Mouse (Mus musculus) thymus, adult 2 months (tissue): ENCODE data around the gene Slc7a4. TPM values are rescaled to one million over a fixed set of nuclear protein-coding genes. Genes with fewer than 3 reads are reported as not detected.

Experiments used
- DNase-seq: peaks from one replicate; pipeline ENCODE4 v3.0.0; 2021
- H3K27ac ChIP-seq: fragments of 200-500 bp; 2 replicates; pipeline ENCODE4 v1.5.1; 2012; ENCODE audit warnings: low read length, control low read depth; ENCODE audit not compliant: control insufficient read depth, insufficient read depth
- H3K27me3 ChIP-seq: fragments of 200-500 bp; 2 replicates; pipeline ENCODE4 v1.6.1; 2012; ENCODE audit warnings: mild to moderate bottlenecking, low read length, moderate library complexity, mixed read lengths; ENCODE audit not compliant: control insufficient read depth, insufficient read depth
- H3K36me3 ChIP-seq: fragments of 200-500 bp; 2 replicates; pipeline ENCODE4 v1.6.1; 2012; ENCODE audit warnings: mild to moderate bottlenecking, low read length, moderate library complexity; ENCODE audit not compliant: control insufficient read depth, insufficient read depth
- H3K4me1 ChIP-seq: fragments of 200-500 bp; replicated peaks from 2 replicates; pipeline ENCODE4 v1.6.1; 2012; ENCODE audit warnings: low read length; ENCODE audit not compliant: control insufficient read depth, insufficient read depth
- H3K4me3 ChIP-seq: fragments of 200-500 bp; 2 replicates; pipeline ENCODE4 v1.5.1; 2012; ENCODE audit warnings: mild to moderate bottlenecking, low read length, control low read depth, moderate library complexity; ENCODE audit not compliant: control insufficient read depth, insufficient read depth
- CTCF ChIP-seq: fragments of 200-500 bp; IDR thresholded peaks from 2 replicates; pipeline ENCODE4 v1.5.1; 2012; ENCODE audit warnings: mild to moderate bottlenecking, control low read depth, low read length, moderate library complexity, borderline replicate concordance; ENCODE audit not compliant: control insufficient read depth, poor library complexity, insufficient read depth; ENCODE audit errors: extremely low read depth
- POLR2A ChIP-seq: fragments of 200-500 bp; IDR thresholded peaks from 2 replicates; pipeline ENCODE4 v1.6.1; 2012; ENCODE audit warnings: mild to moderate bottlenecking, low read length, control low read depth, moderate library complexity; ENCODE audit not compliant: control insufficient read depth, poor library complexity, insufficient read depth; ENCODE audit errors: extremely low read depth
- WGBS: fragments of 180-500 bp; shearing (Covaris S2); methylation state at CpG from one replicate; pipeline ENCODE4 v1.1.7; 2018; 5-methylcytosine and 5-hydroxymethylcytosine counted together
- polyA plus RNA-seq: library from polyadenylated mRNA; depleted of rRNA; stranded (reverse); fragments of >200 nt; gene quantifications from 2 replicates; pipeline ENCODE4 v1.2.3, GENCODE M21; 2012

Gene Slc7a4
- polyA plus RNA-seq, 1 experiment: 6.5 TPM

DNA sequence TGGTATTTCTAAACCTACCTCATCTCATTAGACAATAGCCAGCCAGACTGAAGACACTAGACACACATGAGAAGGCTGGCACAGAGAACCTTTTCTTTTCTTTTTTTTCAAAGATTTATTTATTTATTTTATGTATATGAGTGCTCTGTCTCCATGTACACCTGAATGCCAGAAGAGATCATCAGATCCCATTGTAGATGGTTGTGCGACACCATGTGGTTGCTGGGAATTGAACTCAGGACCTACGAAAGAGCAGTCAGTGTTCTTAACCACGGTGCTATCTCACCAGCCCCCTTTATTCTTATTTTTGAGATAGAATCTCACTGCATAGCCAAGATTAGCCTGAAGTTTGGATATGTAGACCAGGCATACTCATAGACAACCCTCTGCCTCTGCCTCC is 46.4 kb downstream of the Slc7a4 start:
- H3K4me1 ChIP-seq: peaks cover 2% of the 10 kb centered on the region
- H3K27me3 ChIP-seq: no peaks in the 10 kb centered on the region
- H3K27ac ChIP-seq: no peak overlapping the region
- WGBS: 95% methylated on average over 3 of the region's 3 CpGs
- no peak overlapping the region for H3K4me3 ChIP-seq
- no peak for TF ChIP-seq CTCF
- no peak for TF ChIP-seq POLR2A
- H3K36me3 ChIP-seq: no peaks in the 10 kb centered on the region
- DNase-seq: peak; percentile 29

GRCm38 (mm10) chr16:17532676-17533329 is 50.2 kb downstream of the Slc7a4 start:
- Histone ChIP-seq H3K27ac (no peak overlapping the region), H3K36me3 (peaks cover 4% of the 10 kb centered on the region), H3K4me3 (no peak overlapping the region), H3K27me3 (no peaks in the 10 kb centered on the region), H3K4me1 (peaks cover 12% of the 10 kb centered on the region)
- TF ChIP-seq POLR2A (no peak), CTCF (no peak)
- DNase-seq: no peak
- 89% methylated on average over 14 of the region's 14 CpGs for WGBS

GRCm38 (mm10) chr16:17532271-17532670 is 50.7 kb downstream of the Slc7a4 start:
- no peak for TF ChIP-seq POLR2A

DNA sequence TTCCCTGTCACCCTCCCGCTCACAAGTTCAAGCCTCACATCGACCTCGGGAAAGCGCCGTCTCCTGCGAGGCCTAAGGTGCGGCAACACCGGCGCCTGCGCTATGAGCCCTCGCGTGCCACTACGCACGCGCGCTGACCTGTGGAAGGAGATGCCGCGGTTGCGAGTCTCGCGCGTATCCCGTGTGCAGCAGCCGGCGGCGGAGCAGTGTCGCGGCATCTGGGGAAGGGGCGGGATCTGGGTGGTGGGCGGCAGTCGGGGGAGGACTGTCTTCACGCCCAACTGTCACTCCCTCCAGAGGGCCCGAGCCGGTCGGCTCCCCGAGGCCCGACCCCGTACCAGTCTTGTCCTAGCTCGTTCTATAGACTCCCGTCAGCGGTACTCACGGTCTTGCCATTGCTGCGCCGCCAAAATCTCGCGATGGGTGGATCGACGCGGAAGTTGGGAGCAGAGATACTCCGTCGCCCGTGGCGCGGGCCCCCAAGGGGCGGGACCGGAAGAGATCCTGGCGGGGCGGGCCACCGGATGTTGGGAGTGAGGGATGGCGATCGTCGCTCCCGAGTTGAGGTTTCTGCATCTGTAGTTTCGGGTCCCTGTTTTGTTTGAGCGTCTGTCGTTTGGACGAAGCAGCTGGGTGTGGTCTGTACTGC is 52.2 kb downstream of the Slc7a4 start, which contains the start of gene Thap7:
Gene Thap7 (minus strand): TSS at position 497 of the 649 bp plus-strand sequence.
- Histone ChIP-seq H3K4me1 (peaks cover 12% of the 10 kb centered on the region), H3K27ac (peak within 1 kb of the TSS; percentile 84), H3K36me3 (peaks cover 19% of the 10 kb centered on the region), H3K4me3 (peak within 1 kb of the TSS; percentile 69), H3K27me3 (no peaks in the 10 kb centered on the region)
- under 1% methylated on average over 67 of the region's 67 CpGs for WGBS
- TF ChIP-seq CTCF (peak; percentile 46; the same call in 1 of the 2 replicates), POLR2A (peak; percentile 88)
- DNase-seq: peak; percentile 97

More at GRCm38 (mm10) chr16:17532271-17532670, 50.7 kb downstream of the Slc7a4 start:
- DNase-seq: no peak
- no peak overlapping the region for H3K4me3 ChIP-seq
- H3K27ac ChIP-seq: no peak overlapping the region
- no peaks in the 10 kb centered on the region for H3K27me3 ChIP-seq
- 79% methylated on average over 4 of the region's 4 CpGs for WGBS
- H3K4me1 ChIP-seq: peaks cover 12% of the 10 kb centered on the region
- peaks cover 9% of the 10 kb centered on the region for H3K36me3 ChIP-seq

DNA sequence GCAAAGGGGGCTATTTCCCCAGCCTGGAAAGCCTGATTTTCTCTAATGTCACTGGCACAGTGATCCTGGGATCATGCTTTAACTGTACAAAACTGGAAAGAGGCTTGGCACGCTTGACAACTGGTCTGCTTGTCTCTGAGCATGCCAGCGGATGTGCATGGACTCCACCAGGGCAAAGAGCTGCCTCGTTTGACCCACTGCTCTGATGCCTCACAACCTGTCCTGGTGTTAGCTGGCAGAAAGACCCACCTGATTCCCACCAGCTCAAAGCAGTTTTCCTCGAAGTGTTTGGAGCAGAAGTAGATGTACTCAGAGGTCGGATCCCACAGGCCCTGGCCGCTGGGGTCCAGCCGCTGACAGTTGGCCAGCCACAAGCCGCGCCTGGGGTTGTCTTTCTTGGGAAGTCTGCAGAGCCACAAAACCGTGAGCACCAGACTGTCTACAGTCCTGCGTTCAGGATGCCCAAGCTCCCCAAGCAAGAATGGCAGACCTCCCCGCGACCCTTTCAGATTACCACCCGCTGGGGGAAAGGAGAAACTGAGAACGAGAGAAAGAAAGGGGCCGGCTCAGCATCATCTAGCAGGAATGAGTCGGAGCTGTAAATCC is 52.9 kb downstream of the Slc7a4 start:
- WGBS: 9% methylated on average over 17 of the region's 17 CpGs
- H3K4me1 ChIP-seq: peaks cover 12% of the 10 kb centered on the region
- peak overlapping the region; percentile 53 for H3K27ac ChIP-seq
- no peak for DNase-seq
- H3K36me3 ChIP-seq: peaks cover 24% of the 10 kb centered on the region
- peak overlapping the region; percentile 69 for H3K4me3 ChIP-seq
- H3K27me3 ChIP-seq: no peaks in the 10 kb centered on the region
- no peak for TF ChIP-seq POLR2A
- TF ChIP-seq CTCF: no peak

GRCm38 (mm10) chr16:17528276-17528675 is 54.7 kb downstream of the Slc7a4 start:
- TF ChIP-seq CTCF (no peak), POLR2A (no peak)
- 96% methylated on average over 13 of the region's 13 CpGs for WGBS
- peaks cover 12% of the 10 kb centered on the region for H3K4me1 ChIP-seq
- no peak for DNase-seq
- peaks cover 33% of the 10 kb centered on the region for H3K36me3 ChIP-seq
- H3K27me3 ChIP-seq: no peaks in the 10 kb centered on the region
- no peak overlapping the region for H3K27ac ChIP-seq
- no peak overlapping the region for H3K4me3 ChIP-seq

DNA sequence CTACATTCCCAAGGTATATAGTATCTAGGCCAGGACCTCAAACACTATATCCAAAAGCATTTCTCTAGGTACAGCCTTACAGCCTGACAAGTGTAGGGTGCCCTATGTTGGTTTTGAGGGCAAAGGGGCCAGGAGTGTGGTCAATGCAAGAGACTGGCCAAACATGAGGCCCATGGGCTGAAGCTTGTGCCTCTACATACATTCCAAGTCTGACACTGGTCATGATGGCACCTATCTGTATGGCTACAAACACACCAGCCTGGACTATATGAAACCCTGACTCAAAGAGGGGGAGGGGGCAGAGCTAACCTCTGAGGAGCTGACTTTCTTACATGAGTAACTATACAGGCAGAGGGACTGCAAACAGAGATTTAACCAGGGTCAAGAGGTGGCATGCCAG is 55.4 kb downstream of the Slc7a4 start:
- no peaks in the 10 kb centered on the region for H3K27me3 ChIP-seq
- no peak overlapping the region for H3K27ac ChIP-seq
- peaks cover 12% of the 10 kb centered on the region for H3K4me1 ChIP-seq
- no peak overlapping the region for H3K4me3 ChIP-seq
- H3K36me3 ChIP-seq: peaks cover 34% of the 10 kb centered on the region
- TF ChIP-seq CTCF (no peak), POLR2A (no peak)
- no peak for DNase-seq
